Mouse (Mus musculus) midbrain, embryonic 14.5 days (tissue): Measurements from ENCODE around the gene Gm45808. TPM values are rescaled to one million over a fixed set of nuclear protein-coding genes. Genes with fewer than 3 reads are reported as not detected.

Experiments used
- ATAC-seq: fragments of 200-750 bp; cut with Nextera tagmentation; 2 replicates; pipeline ENCODE4 v1.8.0; 2017; ENCODE audit warnings: moderate number of reproducible peaks, moderate library complexity; ENCODE audit not compliant: low FRiP score, low TSS enrichment
- DNase-seq: peaks from one replicate; pipeline ENCODE4 v3.0.0-alpha.2; 2015
- H3K27ac ChIP-seq: fragments of 300-500 bp; sonication (generic); replicated peaks from 2 replicates; pipeline ENCODE4 v1.5.1; 2014; ENCODE audit warnings: mild to moderate bottlenecking, low read depth, low read length, moderate library complexity
- H3K27me3 ChIP-seq: fragments of 300-500 bp; sonication (generic); 2 replicates; pipeline ENCODE4 v1.6.1; 2014; ENCODE audit warnings: low read length, control low read depth, mixed read lengths; ENCODE audit not compliant: control insufficient read depth, insufficient read depth
- H3K36me3 ChIP-seq: fragments of 300-500 bp; sonication (generic); 2 replicates; pipeline ENCODE4 v1.6.1; 2014; ENCODE audit warnings: low read length, control low read depth; ENCODE audit not compliant: control insufficient read depth, insufficient read depth
- H3K4me1 ChIP-seq: fragments of 300-500 bp; sonication (generic); 2 replicates; pipeline ENCODE4 v1.6.1; 2014; ENCODE audit warnings: mild to moderate bottlenecking, antibody characterized with exemption, low read length, control low read depth; ENCODE audit not compliant: control insufficient read depth, insufficient read depth
- H3K4me2 ChIP-seq: fragments of 300-500 bp; sonication (generic); 2 replicates; pipeline ENCODE4 v1.6.1; 2014; ENCODE audit warnings: mild to moderate bottlenecking, low read length, moderate library complexity
- H3K4me3 ChIP-seq: fragments of 300-500 bp; sonication (generic); replicated peaks from 2 replicates; pipeline ENCODE4 v1.5.1; 2014; ENCODE audit warnings: low read depth, low read length
- H3K9ac ChIP-seq: fragments of 300-500 bp; sonication (generic); replicated peaks from 2 replicates; pipeline ENCODE4 v1.6.1; 2014; ENCODE audit warnings: mild to moderate bottlenecking, low read length, moderate library complexity
- H3K9me3 ChIP-seq: fragments of 300-500 bp; sonication (generic); 2 replicates; pipeline ENCODE4 v1.6.1; 2016; ENCODE audit warnings: low read length, control low read depth, mixed read lengths; ENCODE audit not compliant: control insufficient read depth
- WGBS: fragments of 180-500 bp; shearing (Covaris S2); extraction: QIAGEN DNeasy Blood & Tissue Kit; methylation state at CpG from one replicate; pipeline ENCODE4 v1.1.7; 2014; 5-methylcytosine and 5-hydroxymethylcytosine counted together
- polyA plus RNA-seq: library from polyadenylated mRNA; unstranded; fragments of >200 nt; fragmentation: Nextera tagmentation; extraction: Ambion mirVana; gene quantifications from 2 replicates; pipeline ENCODE4 v1.2.1, GENCODE M21; 2014

Gene Gm45808
- polyA plus RNA-seq, 1 experiment from 2014 or later = not detected

GRCm38 (mm10) chr7:45492951-45493350, 6.3 kb upstream of the Gm45808 start:
- Histone ChIP-seq H3K27ac (no peak overlapping the region), H3K9me3 (no peaks in the 10 kb centered on the region), H3K4me1 (0 out of 2 replicates have a peak, but pooled peaks cover 9% of the 10 kb centered on the region), H3K4me2 (no peak overlapping the region), H3K27me3 (no peaks in the 10 kb centered on the region), H3K36me3 (peaks cover 56% of the 10 kb centered on the region), H3K4me3 (no peak overlapping the region), H3K9ac (no peak overlapping the region)
- WGBS = 92% methylated on average over 5 of the region's 5 CpGs
- no peak for DNase-seq
- ATAC-seq = no peak

DNA sequence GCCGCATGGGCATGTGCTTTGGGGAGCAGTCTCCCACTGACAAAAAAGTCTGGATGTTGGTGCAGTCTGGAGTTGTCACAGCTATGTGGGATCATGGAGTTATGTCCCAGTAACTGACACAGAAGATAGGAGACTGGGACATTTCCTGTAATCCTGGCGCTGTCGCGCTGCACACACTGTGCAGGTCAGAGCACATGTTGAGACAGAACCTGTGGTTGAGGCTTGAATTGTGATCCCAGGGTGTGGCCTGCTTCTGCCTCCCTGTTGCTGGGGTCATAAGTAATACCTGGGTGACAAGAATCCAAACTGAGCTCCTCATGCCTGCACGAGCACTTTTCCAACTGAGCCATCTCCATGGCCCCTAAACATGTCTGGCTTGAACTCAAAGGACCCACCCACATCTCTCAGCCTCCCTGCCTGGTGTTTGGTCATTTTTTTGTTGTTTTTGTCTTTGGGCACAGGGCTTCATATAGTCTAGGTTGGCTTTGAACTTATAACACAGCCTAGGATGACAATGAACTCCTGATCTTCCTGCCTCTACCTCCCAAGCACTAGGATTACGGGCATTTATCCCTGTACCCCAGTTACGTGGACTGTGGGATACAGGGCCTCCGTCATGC, 5.7 kb upstream of the Gm45808 start:
- H3K4me1 ChIP-seq = 0 out of 2 replicates have a peak, but pooled peaks cover 9% of the 10 kb centered on the region
- DNase-seq (no peak), ATAC-seq (no peak)
- H3K9ac ChIP-seq = no peak overlapping the region
- H3K27me3 ChIP-seq = no peaks in the 10 kb centered on the region
- no peak overlapping the region for H3K27ac ChIP-seq
- H3K4me3 ChIP-seq = no peak overlapping the region
- 97% methylated on average over 8 of the region's 8 CpGs for WGBS
- no peak overlapping the region for H3K4me2 ChIP-seq
- no peaks in the 10 kb centered on the region for H3K9me3 ChIP-seq
- peaks cover 50% of the 10 kb centered on the region for H3K36me3 ChIP-seq

DNA sequence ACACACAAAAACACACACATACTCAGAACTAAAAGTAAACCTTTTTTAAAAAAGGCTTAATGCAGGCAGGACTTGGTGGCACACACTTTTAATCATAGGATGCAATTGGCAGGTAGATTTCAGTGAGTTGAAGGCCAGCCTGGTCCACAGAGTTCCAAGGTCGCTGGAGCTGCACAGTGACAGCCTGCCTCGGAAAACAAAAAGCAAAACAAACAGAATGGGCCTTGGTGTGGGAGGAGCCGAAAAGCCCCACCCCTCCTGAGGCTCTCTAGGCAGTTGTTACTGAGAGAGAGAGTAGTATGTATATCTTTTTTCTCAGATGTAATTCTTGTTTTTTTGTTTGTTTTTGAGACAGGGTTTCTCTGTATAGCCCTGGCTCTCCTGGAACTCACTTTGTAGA, 4.7 kb upstream of the Gm45808 start:
- Histone ChIP-seq H3K9me3 (no peaks in the 10 kb centered on the region), H3K27me3 (no peaks in the 10 kb centered on the region), H3K4me2 (no peak overlapping the region), H3K27ac (no peak overlapping the region), H3K9ac (no peak overlapping the region), H3K4me1 (0 out of 2 replicates have a peak, but pooled peaks cover 9% of the 10 kb centered on the region), H3K36me3 (peaks cover 39% of the 10 kb centered on the region), H3K4me3 (no peak overlapping the region)
- DNase-seq = no peak
- no peak for ATAC-seq
- WGBS = 27% methylated on average over 3 of the region's 3 CpGs

DNA sequence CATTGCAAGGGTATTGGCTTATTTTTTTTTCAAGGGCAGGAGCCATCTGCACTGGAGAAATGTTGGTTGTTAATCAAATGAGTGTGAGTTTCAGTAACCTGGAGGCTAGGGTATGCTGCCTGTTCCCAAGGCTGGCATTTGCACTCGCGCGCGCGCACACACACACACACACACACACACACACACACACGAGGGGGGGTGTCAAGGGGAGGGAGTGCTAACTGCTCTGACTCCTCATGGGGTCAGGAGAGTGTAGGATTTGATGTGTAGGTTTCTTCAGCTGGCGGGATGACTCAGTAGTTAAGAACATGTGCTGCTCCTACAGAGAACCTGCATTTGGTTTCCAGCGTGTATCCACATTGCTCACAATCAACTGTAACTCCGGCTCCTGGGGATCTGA, 4.2 kb upstream of the Gm45808 start:
- Histone ChIP-seq H3K4me1 (0 out of 2 replicates have a peak, but pooled peaks cover 9% of the 10 kb centered on the region), H3K27me3 (no peaks in the 10 kb centered on the region), H3K4me2 (no peak overlapping the region), H3K36me3 (peaks cover 36% of the 10 kb centered on the region), H3K27ac (no peak overlapping the region), H3K9ac (no peak overlapping the region), H3K4me3 (no peak overlapping the region), H3K9me3 (no peaks in the 10 kb centered on the region)
- peak; percentile 8 for DNase-seq
- no peak for ATAC-seq
- WGBS = 57% methylated on average over 9 of the region's 9 CpGs

DNA sequence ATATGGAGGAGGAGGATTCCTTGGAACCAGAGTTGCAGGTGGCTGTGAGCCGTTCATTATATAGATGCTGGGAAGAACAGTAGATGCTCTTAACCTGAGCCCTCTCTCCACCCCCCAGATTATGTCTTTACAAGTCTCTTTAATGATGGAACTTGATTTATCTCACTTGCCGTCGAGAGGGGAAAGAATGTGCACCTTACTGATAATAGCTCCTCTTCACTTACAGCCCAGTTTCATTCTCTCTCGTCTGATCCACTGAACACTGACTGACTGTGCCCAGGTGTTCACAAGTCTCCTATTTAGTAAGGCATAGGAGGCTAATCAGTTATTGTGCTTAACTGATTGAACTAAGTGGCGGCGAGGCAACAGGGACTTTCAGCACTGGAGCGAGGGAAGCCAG, 3.0 kb upstream of the Gm45808 start:
- Histone ChIP-seq H3K27me3 (no peaks in the 10 kb centered on the region), H3K9me3 (no peaks in the 10 kb centered on the region), H3K4me2 (no peak overlapping the region), H3K36me3 (peaks cover 24% of the 10 kb centered on the region), H3K4me1 (0 out of 2 replicates have a peak, but pooled peaks cover 9% of the 10 kb centered on the region), H3K4me3 (no peak overlapping the region), H3K27ac (0 out of 2 replicates have a peak overlapping the region, but pooled peaks have one; percentile 83), H3K9ac (no peak overlapping the region)
- DNase-seq = no peak
- no peak for ATAC-seq
- 87% methylated on average over 7 of the region's 7 CpGs for WGBS

GRCm38 (mm10) chr7:45488293-45489204, 1.9 kb upstream of the Gm45808 start, which contains the start of gene Dhdh:
Gene Dhdh, minus strand, starts transcription at chr7:45488805.
- 8% methylated on average over 38 of the region's 38 CpGs for WGBS
- Histone ChIP-seq H3K9ac (peak within 1 kb of the TSS; percentile 57), H3K4me1 (0 out of 2 replicates have a peak, but pooled peaks cover 9% of the 10 kb centered on the region), H3K9me3 (no peaks in the 10 kb centered on the region), H3K4me3 (peak within 1 kb of the TSS; percentile 34), H3K27ac (peak within 1 kb of the TSS; percentile 83), H3K4me2 (peak within 1 kb of the TSS; percentile 56), H3K27me3 (no peaks in the 10 kb centered on the region), H3K36me3 (peaks cover 14% of the 10 kb centered on the region)
- peak; percentile 59 for ATAC-seq
- DNase-seq = peak; percentile 75

DNA sequence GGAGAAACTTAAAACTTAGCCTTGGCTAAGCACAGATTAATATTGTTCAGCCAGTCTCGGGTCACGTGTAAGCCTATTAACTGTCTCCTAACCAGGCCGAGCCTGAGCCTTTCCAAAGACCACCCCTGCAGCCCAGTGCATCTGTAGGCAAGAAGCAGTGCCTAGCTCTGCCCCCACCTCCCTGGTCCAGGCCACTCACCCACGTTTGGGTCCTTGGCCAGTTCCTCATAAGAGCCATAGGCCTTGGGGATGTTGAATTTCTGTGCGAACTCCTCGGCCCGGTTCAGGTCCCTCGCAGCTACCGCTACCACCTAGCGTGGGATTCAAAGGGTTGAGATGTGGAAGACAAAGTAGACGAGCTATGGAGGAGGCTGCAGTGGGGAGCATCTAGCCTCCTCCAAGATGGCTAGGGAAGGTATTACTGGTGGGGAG, 1.3 kb upstream of the Gm45808 start:
- Histone ChIP-seq H3K4me3 (peak overlapping the region; percentile 34), H3K27me3 (no peaks in the 10 kb centered on the region), H3K9ac (peak overlapping the region; percentile 57), H3K36me3 (peaks cover 7% of the 10 kb centered on the region), H3K9me3 (no peaks in the 10 kb centered on the region), H3K4me1 (0 out of 2 replicates have a peak, but pooled peaks cover 9% of the 10 kb centered on the region), H3K27ac (peak overlapping the region; percentile 83), H3K4me2 (peak overlapping the region; percentile 56)
- WGBS = 15% methylated on average over 11 of the region's 11 CpGs
- DNase-seq (peak; percentile 59), ATAC-seq (peak; percentile 62; the same call in 1 of the 2 replicates)

- DNase-seq (no peak), ATAC-seq (no peak)
- Histone ChIP-seq H3K4me2 (no peak overlapping the region), H3K36me3 (no peaks in the 10 kb centered on the region), H3K9ac (no peak overlapping the region), H3K27me3 (no peaks in the 10 kb centered on the region), H3K4me1 (0 out of 2 replicates have a peak, but pooled peaks cover 9% of the 10 kb centered on the region), H3K27ac (no peak overlapping the region), H3K9me3 (no peaks in the 10 kb centered on the region), H3K4me3 (no peak overlapping the region)
- 89% methylated on average over 7 of the region's 7 CpGs for WGBS
Observed at GRCm38 (mm10) chr7:45486158-45486557, 453 bp downstream of the Gm45808 start.
